Mouse (Mus musculus): ENCODE results near the gene Atp8a2. TPM values are rescaled to one million over a fixed set of nuclear protein-coding genes. Genes with fewer than 3 reads are reported as not detected.
A peak's percentile ranks its signal among the peaks of the same experiment; 100 is the strongest.

The Atp8a2 gene
- polyA plus RNA-seq, 2 experiments, result 0.70 to 1.7 TPM

- no peak overlapping the region for H3K4me2 ChIP-seq (replicated peaks; ENCODE audit: low read depth, low read length, severe bottlenecking)
- ATAC-seq (ENCODE audit: low FRiP score, low read depth) (no peak; the same call in 1 of the 2 replicates), DNase-seq (ENCODE audit: low spot score) (no peak)
- H3K4me3 ChIP-seq (replicated peaks; ENCODE audit: low read length), result no peak overlapping the region
- no peak for TF ChIP-seq POLR2A (IDR thresholded peaks at IDR 0.05; ENCODE audit: borderline replicate concordance, extremely low read depth, insufficient read depth, insufficient read length)
- H3K4me1 ChIP-seq (ENCODE audit: control insufficient read depth, insufficient read depth, low read length), result peaks cover 41% of the 10 kb centered on the region
- H3K27ac ChIP-seq (replicated peaks; ENCODE audit: low read depth, low read length), result no peak overlapping the region
- 20% methylated on average over 5 of the region's 5 CpGs for WGBS
- 0 out of 2 replicates have a peak, but pooled peaks cover 6% of the 10 kb centered on the region for H3K27me3 ChIP-seq (ENCODE audit: control insufficient read depth, insufficient read depth, low read length)
- no peaks in the 10 kb centered on the region for H3K9me3 ChIP-seq (ENCODE audit: control insufficient read depth, low read length)
- no peak overlapping the region for H3K9ac ChIP-seq (ENCODE audit: low read depth, low read length, severe bottlenecking)
- no peaks in the 10 kb centered on the region for H3K36me3 ChIP-seq (ENCODE audit: control insufficient read depth, insufficient read depth, low read length)
These were observed 306.2 kb downstream of the Atp8a2 start for GRCm38 (mm10) chr14:59890818-59891217.

GRCm38 (mm10) chr14:59890107-59890506 is 306.9 kb downstream of the Atp8a2 start:
- 0 out of 2 replicates have a peak, but pooled peaks cover 6% of the 10 kb centered on the region for H3K27me3 ChIP-seq (ENCODE audit: control insufficient read depth, insufficient read depth, low read length)
- no peak overlapping the region for H3K4me2 ChIP-seq (replicated peaks; ENCODE audit: low read depth, low read length, severe bottlenecking)
- DNase-seq (ENCODE audit: low spot score) (no peak), ATAC-seq (ENCODE audit: low FRiP score, low read depth) (no peak)
- peaks cover 41% of the 10 kb centered on the region for H3K4me1 ChIP-seq (ENCODE audit: control insufficient read depth, insufficient read depth, low read length)
- no peak for TF ChIP-seq POLR2A (IDR thresholded peaks at IDR 0.05; ENCODE audit: borderline replicate concordance, extremely low read depth, insufficient read depth, insufficient read length)
- WGBS, result 65% methylated on average over 7 of the region's 7 CpGs
- no peaks in the 10 kb centered on the region for H3K9me3 ChIP-seq (ENCODE audit: control insufficient read depth, low read length)
- no peaks in the 10 kb centered on the region for H3K36me3 ChIP-seq (ENCODE audit: control insufficient read depth, insufficient read depth, low read length)
- no peak overlapping the region for H3K9ac ChIP-seq (ENCODE audit: low read depth, low read length, severe bottlenecking)
- H3K27ac ChIP-seq (replicated peaks; ENCODE audit: low read depth, low read length), result no peak overlapping the region
- no peak overlapping the region for H3K4me3 ChIP-seq (replicated peaks; ENCODE audit: low read length)

GRCm38 (mm10) chr14:59888446-59888845 is 308.5 kb downstream of the Atp8a2 start:
- TF ChIP-seq POLR2A (IDR thresholded peaks at IDR 0.05; ENCODE audit: borderline replicate concordance, extremely low read depth, insufficient read depth, insufficient read length), result no peak
- Histone ChIP-seq H3K4me1 (ENCODE audit: control insufficient read depth, insufficient read depth, low read length) (peaks cover 41% of the 10 kb centered on the region), H3K9me3 (ENCODE audit: control insufficient read depth, low read length) (no peaks in the 10 kb centered on the region), H3K27me3 (ENCODE audit: control insufficient read depth, insufficient read depth, low read length) (0 out of 2 replicates have a peak, but pooled peaks cover 6% of the 10 kb centered on the region), H3K36me3 (ENCODE audit: control insufficient read depth, insufficient read depth, low read length) (no peaks in the 10 kb centered on the region), H3K4me3 (replicated peaks; ENCODE audit: low read length) (no peak overlapping the region), H3K27ac (replicated peaks; ENCODE audit: low read depth, low read length) (no peak overlapping the region), H3K9ac (ENCODE audit: low read depth, low read length, severe bottlenecking) (no peak overlapping the region), H3K4me2 (replicated peaks; ENCODE audit: low read depth, low read length, severe bottlenecking) (no peak overlapping the region)
- DNase-seq (ENCODE audit: low spot score) (no peak), ATAC-seq (ENCODE audit: low FRiP score, low read depth) (no peak)
- 91% methylated on average over 1 of the region's 1 CpGs for WGBS

- Histone ChIP-seq H3K4me2 (replicated peaks; ENCODE audit: low read depth, low read length, severe bottlenecking) (no peak overlapping the region), H3K9me3 (ENCODE audit: control insufficient read depth, low read length) (no peaks in the 10 kb centered on the region), H3K36me3 (ENCODE audit: control insufficient read depth, insufficient read depth, low read length) (no peaks in the 10 kb centered on the region), H3K4me3 (replicated peaks; ENCODE audit: low read length) (no peak overlapping the region), H3K4me1 (ENCODE audit: control insufficient read depth, insufficient read depth, low read length) (peaks cover 41% of the 10 kb centered on the region), H3K27ac (replicated peaks; ENCODE audit: low read depth, low read length) (no peak overlapping the region), H3K27me3 (ENCODE audit: control insufficient read depth, insufficient read depth, low read length) (0 out of 2 replicates have a peak, but pooled peaks cover 6% of the 10 kb centered on the region), H3K9ac (ENCODE audit: low read depth, low read length, severe bottlenecking) (no peak overlapping the region)
- TF ChIP-seq POLR2A (IDR thresholded peaks at IDR 0.05; ENCODE audit: borderline replicate concordance, extremely low read depth, insufficient read depth, insufficient read length), result no peak
- WGBS, result 72% methylated on average over 6 of the region's 6 CpGs
- no peak for ATAC-seq (ENCODE audit: low FRiP score, low read depth)
- DNase-seq (ENCODE audit: low spot score), result no peak
These were observed 308.9 kb downstream of the Atp8a2 start for GRCm38 (mm10) chr14:59888046-59888445.

GRCm38 (mm10) chr14:59887061-59887861 is 309.7 kb downstream of the Atp8a2 start:
- Histone ChIP-seq H3K4me2 (replicated peaks; ENCODE audit: low read depth, low read length, severe bottlenecking) (peak overlapping the region; percentile 16; the same call in 1 of the 2 replicates), H3K4me1 (ENCODE audit: control insufficient read depth, insufficient read depth, low read length) (peaks cover 37% of the 10 kb centered on the region)

More at GRCm38 (mm10) chr14:59887061-59887861, 309.7 kb downstream of the Atp8a2 start:
- 22% methylated on average over 15 of the region's 15 CpGs for WGBS
- TF ChIP-seq POLR2A (IDR thresholded peaks at IDR 0.05; ENCODE audit: borderline replicate concordance, extremely low read depth, insufficient read depth, insufficient read length), result no peak
- H3K27me3 ChIP-seq (ENCODE audit: control insufficient read depth, insufficient read depth, low read length), result 0 out of 2 replicates have a peak, but pooled peaks cover 6% of the 10 kb centered on the region
- no peak overlapping the region for H3K9ac ChIP-seq (ENCODE audit: low read depth, low read length, severe bottlenecking)
- no peak; the same call in 1 of the 2 replicates for ATAC-seq (ENCODE audit: low FRiP score, low read depth)
- no peak overlapping the region for H3K4me3 ChIP-seq (replicated peaks; ENCODE audit: low read length)
- H3K27ac ChIP-seq (replicated peaks; ENCODE audit: low read depth, low read length), result no peak overlapping the region
- no peaks in the 10 kb centered on the region for H3K36me3 ChIP-seq (ENCODE audit: control insufficient read depth, insufficient read depth, low read length)
- peak; percentile 77 for DNase-seq (ENCODE audit: low spot score)
- H3K9me3 ChIP-seq (ENCODE audit: control insufficient read depth, low read length), result no peaks in the 10 kb centered on the region
